Mouse (Mus musculus): ENCODE data around the gene Slc25a19. TPM values are rescaled to one million over a fixed set of nuclear protein-coding genes. Genes with fewer than 3 reads are reported as not detected.

Slc25a19 gene
- 27.2 and 27.8 TPM in 2 replicates for polyA plus RNA-seq (2016; fragmentation: Nextera tagmentation; extraction: Ambion mirVana)

DNA sequence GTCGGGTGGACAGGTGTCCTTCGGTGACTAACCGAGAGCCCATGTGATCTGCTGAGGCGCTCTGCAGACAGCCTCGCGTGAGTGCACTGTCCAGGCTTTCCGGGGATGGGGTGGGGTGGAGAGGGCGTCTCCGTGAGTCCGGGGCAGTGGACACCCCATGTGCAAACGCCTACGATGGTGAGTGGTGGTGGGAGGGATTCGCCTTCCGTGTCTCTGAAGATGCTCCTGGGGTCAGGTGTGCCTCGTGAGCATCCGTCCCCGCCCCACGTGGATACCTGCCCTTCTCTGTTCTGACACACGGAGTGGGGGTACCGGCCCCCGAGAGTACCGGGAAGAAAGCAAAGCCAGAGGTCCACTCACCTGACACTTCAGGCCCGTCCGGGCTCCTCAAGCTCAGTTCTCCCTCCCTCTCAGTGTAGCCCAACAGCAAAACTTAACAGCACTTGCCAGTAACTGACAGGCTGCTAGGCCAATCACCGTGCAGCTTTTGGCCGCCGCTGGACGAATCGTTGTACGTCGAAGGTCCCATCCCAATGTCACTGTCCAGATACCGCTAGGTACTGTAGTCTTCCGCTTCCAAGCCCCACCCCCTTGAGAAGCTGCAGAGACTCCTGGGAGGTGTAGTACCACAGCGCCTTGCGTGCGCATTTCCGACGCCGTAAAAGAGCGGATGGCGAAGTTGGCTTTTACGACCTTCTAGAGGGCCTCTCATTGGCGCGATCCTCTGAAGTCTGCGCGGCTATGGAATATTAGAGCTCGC, at the start of gene Slc25a19:
Slc25a19 (minus strand) TSS at position 591 of the 760 bp plus-strand sequence.
- DNase-seq (ENCODE audit: low spot score): peak; percentile 93
- H3K36me3 ChIP-seq: peaks cover 16% of the 10 kb centered on the region
- peaks cover 19% of the 10 kb centered on the region for H3K4me1 ChIP-seq
- H3K27ac ChIP-seq: peak within 1 kb of the TSS; percentile 80
- no peaks in the 10 kb centered on the region for H3K9me3 ChIP-seq (replicated peaks)
- H3K27me3 ChIP-seq (ENCODE audit: low read depth, poor library complexity, severe bottlenecking): no peaks in the 10 kb centered on the region
- H3K4me3 ChIP-seq: peak within 1 kb of the TSS; percentile 71
- under 1% methylated on average over 47 of the region's 47 CpGs for WGBS

DNA sequence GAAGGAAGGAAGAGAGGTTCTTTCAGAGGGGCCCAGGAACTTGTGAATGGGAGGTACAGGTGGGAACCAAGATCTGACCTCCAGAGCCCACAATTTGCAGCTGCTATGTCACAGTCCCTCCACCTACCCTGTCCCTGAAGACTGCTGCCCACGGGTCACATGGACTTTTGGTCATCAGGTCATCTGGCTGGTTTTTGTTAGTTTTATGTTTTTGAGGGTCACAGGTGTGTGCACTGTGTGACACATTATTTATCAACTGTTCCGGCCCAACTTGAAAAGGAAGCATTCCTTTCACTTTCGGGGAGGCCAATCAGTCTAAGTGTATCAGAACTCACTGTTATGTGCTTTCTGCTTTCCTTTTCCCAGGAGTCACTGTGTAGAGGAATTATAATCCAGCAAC, 49.4 kb upstream of the Slc25a19 start:
- no peaks in the 10 kb centered on the region for H3K4me1 ChIP-seq
- 94% methylated on average over 3 of the region's 3 CpGs for WGBS
- no peaks in the 10 kb centered on the region for H3K27me3 ChIP-seq (ENCODE audit: low read depth, poor library complexity, severe bottlenecking)
- no peak overlapping the region for H3K4me3 ChIP-seq
- H3K9me3 ChIP-seq (replicated peaks): no peaks in the 10 kb centered on the region
- DNase-seq (ENCODE audit: low spot score): no peak
- peaks cover 46% of the 10 kb centered on the region for H3K36me3 ChIP-seq
- no peak overlapping the region for H3K27ac ChIP-seq

DNA sequence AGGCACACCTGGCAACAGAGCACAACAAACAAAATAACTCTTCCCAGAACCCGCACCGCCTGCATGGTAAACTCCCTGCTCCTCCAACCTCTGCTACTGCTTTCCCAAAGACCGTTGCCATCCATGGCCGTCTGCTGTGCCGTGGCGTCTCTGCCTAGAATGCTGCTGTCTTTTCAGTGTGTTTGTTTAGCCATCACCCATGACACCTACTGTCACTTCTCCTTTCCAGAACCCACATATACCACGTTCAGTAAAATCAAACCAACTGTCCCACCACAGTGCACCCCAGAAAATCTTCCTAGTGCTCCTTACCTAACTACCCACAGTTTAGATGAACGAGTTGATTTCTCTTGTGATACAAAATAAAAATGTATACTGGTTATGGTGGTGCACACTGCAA, 48.6 kb upstream of the Slc25a19 start:
- 94% methylated on average over 8 of the region's 8 CpGs for WGBS
- H3K36me3 ChIP-seq: peaks cover 38% of the 10 kb centered on the region

DNA sequence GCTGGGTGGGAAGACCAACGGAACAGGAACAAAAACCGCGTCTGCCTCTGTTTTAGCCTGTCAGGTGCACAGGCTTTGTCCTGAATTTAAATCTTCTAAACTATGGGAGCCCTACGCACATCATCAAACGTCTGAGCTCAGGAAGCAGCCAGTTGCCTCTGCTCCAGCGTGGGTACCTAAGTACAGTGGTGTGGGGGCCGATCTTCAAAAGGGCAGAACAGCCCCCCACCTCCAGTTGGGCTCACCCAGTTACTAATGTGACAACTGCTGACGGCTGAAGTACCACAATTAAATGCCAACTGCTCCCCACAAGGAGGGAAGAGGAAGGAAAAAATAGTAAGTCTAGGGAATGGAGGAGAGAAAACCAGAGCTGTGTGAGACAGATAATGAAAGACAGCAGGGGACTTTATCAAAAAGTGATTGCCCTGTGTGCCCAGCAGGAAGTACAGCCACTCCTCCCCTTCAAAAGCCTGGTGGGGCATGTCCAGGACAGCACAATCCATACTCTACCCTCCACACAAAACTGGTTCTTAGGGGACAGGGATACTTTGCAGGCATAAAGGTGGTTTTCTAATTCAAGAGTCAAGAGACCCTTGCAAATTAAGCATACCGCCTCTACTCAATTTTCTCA, 46.3 kb upstream of the Slc25a19 start:
- H3K4me3 ChIP-seq: no peak overlapping the region
- H3K9me3 ChIP-seq (replicated peaks): no peaks in the 10 kb centered on the region
- H3K27me3 ChIP-seq (ENCODE audit: low read depth, poor library complexity, severe bottlenecking): no peaks in the 10 kb centered on the region
- no peak for DNase-seq (ENCODE audit: low spot score)
- H3K27ac ChIP-seq: no peak overlapping the region
- H3K36me3 ChIP-seq: peaks cover 20% of the 10 kb centered on the region
- H3K4me1 ChIP-seq: peaks cover 23% of the 10 kb centered on the region
- 80% methylated on average over 9 of the region's 9 CpGs for WGBS

More for the DNA sequence above, 48.6 kb upstream of the Slc25a19 start:
- no peak for DNase-seq (ENCODE audit: low spot score)
- Histone ChIP-seq H3K4me1 (0 out of 2 replicates have a peak, but pooled peaks cover 2% of the 10 kb centered on the region), H3K9me3 (replicated peaks) (no peaks in the 10 kb centered on the region), H3K27me3 (ENCODE audit: low read depth, poor library complexity, severe bottlenecking) (no peaks in the 10 kb centered on the region), H3K4me3 (no peak overlapping the region), H3K27ac (no peak overlapping the region)

DNA sequence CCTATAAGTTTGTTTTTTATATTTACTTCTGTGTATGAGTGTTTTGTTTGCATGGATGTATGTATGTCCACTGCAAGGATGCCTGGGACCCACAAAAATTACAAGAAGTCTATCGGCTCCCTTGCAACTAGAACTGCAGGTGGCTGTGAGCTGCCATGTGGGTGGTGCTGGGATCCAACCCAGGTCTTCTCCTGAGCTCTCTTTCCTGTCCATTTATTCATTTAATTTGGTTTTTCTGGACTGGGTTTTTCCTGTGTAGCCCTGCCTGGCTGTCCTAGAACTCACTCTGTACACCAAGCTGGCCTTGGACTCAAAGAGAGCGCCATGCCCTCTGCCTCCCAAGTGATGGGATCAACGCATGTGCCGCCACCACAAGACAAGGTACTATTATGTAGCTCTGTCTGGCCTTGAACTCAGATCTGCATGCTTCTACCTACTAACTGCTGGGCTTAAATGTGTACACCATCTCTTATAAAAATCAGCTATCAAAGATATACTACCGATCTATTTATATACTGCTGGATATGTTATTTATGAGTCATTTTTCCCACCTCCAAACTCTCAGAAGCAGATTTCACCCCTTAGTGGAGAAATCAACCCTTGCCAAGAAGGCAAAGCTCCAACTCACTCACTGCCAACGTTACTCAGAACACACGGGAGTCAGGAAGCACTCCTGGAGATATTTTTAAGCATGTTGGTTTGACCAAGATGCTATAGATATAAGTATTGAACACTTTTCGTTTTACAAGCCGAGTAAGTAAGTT, 45.6 kb upstream of the Slc25a19 start:
- Histone ChIP-seq H3K36me3 (peaks cover 15% of the 10 kb centered on the region), H3K4me1 (peaks cover 27% of the 10 kb centered on the region), H3K9me3 (replicated peaks) (no peaks in the 10 kb centered on the region), H3K27ac (no peak overlapping the region), H3K27me3 (ENCODE audit: low read depth, poor library complexity, severe bottlenecking) (no peaks in the 10 kb centered on the region), H3K4me3 (no peak overlapping the region)
- no peak for DNase-seq (ENCODE audit: low spot score)
- WGBS: 93% methylated on average over 9 of the region's 9 CpGs

DNA sequence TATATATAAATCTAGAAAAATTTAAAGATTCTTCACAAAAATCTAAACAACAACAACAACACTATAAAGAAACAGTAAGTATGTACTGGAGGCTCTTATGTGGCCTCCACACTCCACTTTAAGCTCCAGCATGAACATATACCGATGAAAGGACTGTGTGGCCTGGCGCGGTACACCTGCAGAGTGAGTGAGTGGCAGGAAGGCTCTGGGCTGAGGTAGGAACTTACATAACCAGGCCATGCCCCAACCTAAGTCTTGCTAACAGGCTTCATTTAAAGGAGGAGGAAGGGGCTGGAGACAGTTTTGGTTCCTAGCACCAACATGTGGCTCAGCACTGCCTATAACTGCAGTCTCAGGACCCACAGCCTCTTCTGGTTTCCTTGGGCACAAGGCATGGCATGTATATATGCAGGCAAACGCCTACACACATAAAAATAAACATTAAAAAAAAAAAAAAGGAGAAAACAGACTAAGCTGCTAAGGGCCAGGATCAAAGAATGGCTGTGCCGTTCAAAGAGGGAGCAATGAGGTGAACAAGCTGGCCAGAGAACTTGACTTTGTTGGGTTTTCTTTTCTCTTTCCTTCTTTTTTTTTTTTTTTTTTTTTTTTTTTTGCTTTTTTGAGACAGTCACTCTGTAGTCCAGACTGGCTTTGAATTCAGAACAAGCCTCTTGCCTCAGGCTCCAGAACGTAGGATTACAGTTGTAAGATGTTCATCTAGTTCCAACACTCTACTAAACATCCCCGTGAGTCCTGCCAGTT, 44.3 kb upstream of the Slc25a19 start:
- no peak overlapping the region for H3K4me3 ChIP-seq
- H3K36me3 ChIP-seq: peaks cover 9% of the 10 kb centered on the region; the same call in 1 of the 2 replicates
- 93% methylated on average over 7 of the region's 7 CpGs for WGBS
- H3K27me3 ChIP-seq (ENCODE audit: low read depth, poor library complexity, severe bottlenecking): no peaks in the 10 kb centered on the region
- H3K27ac ChIP-seq: no peak overlapping the region
- no peaks in the 10 kb centered on the region for H3K9me3 ChIP-seq (replicated peaks)
- no peak for DNase-seq (ENCODE audit: low spot score)
- H3K4me1 ChIP-seq: peaks cover 27% of the 10 kb centered on the region

DNA sequence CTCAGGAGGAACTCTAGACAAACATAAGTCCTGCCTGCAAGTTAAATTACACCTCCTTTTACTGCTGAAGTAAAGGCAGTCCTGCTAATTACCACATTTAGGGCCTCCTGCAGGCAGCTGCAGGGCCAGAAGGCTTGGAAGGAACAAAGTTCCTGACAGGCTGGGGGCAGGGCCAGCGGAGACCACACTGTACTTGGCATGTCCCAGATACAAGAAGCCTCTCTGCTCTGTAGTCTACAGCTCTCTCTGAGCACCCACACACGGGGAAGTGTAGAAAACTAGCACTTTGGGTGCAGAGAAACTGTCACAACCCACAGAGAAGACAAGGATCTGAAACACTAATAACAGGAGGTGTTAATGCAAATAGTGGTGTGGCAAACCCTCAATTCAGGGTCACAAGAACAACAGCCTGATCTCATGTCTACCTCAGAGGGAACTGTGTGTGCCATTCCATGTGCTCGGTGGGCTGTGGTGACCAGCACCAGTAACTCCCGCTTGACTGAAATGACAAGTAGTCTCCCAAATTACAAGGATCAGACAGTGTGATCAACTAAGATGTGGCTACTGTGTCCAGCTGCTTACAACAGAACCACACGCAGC, 42.5 kb upstream of the Slc25a19 start:
- Histone ChIP-seq H3K4me3 (no peak overlapping the region), H3K27me3 (ENCODE audit: low read depth, poor library complexity, severe bottlenecking) (no peaks in the 10 kb centered on the region), H3K36me3 (0 out of 2 replicates have a peak, but pooled peaks cover 8% of the 10 kb centered on the region), H3K9me3 (replicated peaks) (no peaks in the 10 kb centered on the region), H3K27ac (0 out of 2 replicates have a peak overlapping the region, but pooled peaks have one; percentile 11), H3K4me1 (peaks cover 27% of the 10 kb centered on the region)
- 20% methylated on average over 5 of the region's 5 CpGs for WGBS
- DNase-seq (ENCODE audit: low spot score): peak; percentile 41

DNA sequence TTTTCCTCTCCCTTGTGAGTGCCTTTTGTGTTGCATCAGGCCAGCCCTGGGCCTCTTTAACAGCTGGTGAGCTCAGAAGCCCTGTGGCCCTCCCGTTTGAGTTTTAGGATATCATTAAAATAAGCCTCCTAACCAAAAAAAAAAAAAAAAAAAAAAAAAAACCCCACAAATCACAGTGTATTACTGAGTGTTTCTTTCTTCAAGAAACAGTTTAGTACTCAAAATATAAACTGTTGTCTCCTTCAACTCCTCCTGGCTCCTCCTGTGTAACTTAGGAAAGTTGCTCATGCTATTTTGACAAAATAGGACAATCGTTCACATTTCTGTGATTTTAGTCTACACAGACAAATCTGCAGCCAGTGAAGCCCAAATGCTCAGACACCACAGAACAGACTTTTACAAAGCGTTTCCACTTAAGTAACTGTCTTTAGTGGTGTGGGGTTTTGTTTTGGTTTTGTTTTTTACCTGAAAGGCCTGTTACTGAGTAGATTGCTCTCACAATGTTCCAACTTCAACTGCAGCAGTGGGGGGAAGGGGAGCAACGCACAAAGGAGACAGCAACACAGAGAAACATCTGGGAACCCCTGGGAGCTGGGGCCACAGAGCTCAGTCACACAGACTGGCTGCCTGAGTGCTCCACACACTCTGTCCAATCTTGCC, 35.7 kb upstream of the Slc25a19 start:
- H3K4me3 ChIP-seq: no peak overlapping the region
- WGBS: 78% methylated on average over 4 of the region's 4 CpGs
- H3K36me3 ChIP-seq: peaks cover 31% of the 10 kb centered on the region
- H3K27me3 ChIP-seq (ENCODE audit: low read depth, poor library complexity, severe bottlenecking): no peaks in the 10 kb centered on the region
- no peak overlapping the region; the same call in 1 of the 2 replicates for H3K27ac ChIP-seq
- DNase-seq (ENCODE audit: low spot score): no peak
- no peaks in the 10 kb centered on the region for H3K9me3 ChIP-seq (replicated peaks)
- H3K4me1 ChIP-seq: peaks cover 5% of the 10 kb centered on the region

DNA sequence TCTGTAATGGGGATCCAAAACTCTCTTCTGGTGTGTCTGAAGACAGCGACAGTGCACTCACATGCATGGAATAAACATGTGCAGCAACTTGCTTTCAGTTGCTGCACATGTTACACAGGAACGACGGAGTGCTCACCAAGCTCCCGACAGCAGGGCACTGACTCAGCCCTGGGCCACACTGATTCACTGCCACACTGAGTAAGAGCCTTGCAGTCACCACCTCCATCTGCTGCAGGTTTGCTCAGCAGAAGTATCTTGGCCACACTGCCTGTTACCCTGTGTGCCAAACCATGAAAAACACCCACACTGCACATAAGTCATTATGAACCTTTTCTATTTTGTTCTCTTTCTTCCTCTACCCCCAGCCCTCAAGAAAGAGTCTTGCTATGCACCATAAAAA, 32.3 kb upstream of the Slc25a19 start:
- Histone ChIP-seq H3K36me3 (peaks cover 32% of the 10 kb centered on the region), H3K27ac (no peak overlapping the region), H3K4me3 (no peak overlapping the region), H3K9me3 (replicated peaks) (no peaks in the 10 kb centered on the region), H3K27me3 (ENCODE audit: low read depth, poor library complexity, severe bottlenecking) (no peaks in the 10 kb centered on the region), H3K4me1 (peaks cover 5% of the 10 kb centered on the region)
- DNase-seq (ENCODE audit: low spot score): no peak
- WGBS: 94% methylated on average over 4 of the region's 4 CpGs

DNA sequence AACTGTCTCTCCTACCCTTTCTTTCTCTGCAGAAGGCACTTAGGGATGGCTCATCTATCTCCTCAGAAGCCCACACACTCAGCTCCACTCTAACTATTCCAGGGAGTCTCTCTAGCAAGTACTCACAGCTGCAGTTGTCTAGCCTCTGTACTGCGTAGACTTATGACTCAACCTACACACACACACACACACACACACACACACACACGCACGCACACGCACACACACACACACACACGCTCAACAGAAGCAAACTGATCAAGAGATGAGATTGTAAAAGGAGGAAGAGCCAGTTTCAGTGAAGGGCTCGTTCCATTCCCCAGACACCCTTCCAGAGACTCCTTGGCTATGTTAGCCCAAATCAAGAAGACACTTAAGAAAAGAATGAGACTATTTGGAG, 30.4 kb upstream of the Slc25a19 start:
- H3K27me3 ChIP-seq (ENCODE audit: low read depth, poor library complexity, severe bottlenecking): no peaks in the 10 kb centered on the region
- 87% methylated on average over 6 of the region's 6 CpGs for WGBS
- no peak overlapping the region for H3K27ac ChIP-seq
- peaks cover 48% of the 10 kb centered on the region for H3K36me3 ChIP-seq
- no peak overlapping the region for H3K4me3 ChIP-seq
- no peak for DNase-seq (ENCODE audit: low spot score)
- no peaks in the 10 kb centered on the region for H3K9me3 ChIP-seq (replicated peaks)
- no peaks in the 10 kb centered on the region for H3K4me1 ChIP-seq

DNA sequence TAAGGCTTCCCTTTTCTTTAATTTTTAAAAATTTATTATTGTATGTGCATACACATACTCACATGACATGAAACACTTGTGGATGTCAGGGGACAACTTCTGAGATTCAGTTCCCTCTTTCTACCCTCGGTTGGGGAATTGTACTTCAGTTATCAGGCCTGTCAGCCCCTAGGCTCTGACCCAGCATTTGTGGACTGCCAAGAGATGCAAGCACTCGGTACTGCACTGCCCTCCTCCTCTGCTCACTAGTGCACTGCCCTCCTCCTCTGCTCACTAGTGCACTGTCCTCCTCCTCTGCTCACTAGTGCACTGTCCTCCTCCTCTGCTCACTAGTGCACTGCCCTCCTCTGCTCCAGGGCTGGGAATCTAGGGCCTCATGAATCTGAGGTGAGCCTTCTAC, 26.0 kb upstream of the Slc25a19 start:
- no peak for DNase-seq (ENCODE audit: low spot score)
- Histone ChIP-seq H3K27ac (no peak overlapping the region), H3K27me3 (ENCODE audit: low read depth, poor library complexity, severe bottlenecking) (no peaks in the 10 kb centered on the region), H3K4me1 (no peaks in the 10 kb centered on the region), H3K36me3 (peaks cover 52% of the 10 kb centered on the region), H3K4me3 (no peak overlapping the region), H3K9me3 (replicated peaks) (no peaks in the 10 kb centered on the region)
- WGBS: 85% methylated on average over 2 of the region's 2 CpGs

DNA sequence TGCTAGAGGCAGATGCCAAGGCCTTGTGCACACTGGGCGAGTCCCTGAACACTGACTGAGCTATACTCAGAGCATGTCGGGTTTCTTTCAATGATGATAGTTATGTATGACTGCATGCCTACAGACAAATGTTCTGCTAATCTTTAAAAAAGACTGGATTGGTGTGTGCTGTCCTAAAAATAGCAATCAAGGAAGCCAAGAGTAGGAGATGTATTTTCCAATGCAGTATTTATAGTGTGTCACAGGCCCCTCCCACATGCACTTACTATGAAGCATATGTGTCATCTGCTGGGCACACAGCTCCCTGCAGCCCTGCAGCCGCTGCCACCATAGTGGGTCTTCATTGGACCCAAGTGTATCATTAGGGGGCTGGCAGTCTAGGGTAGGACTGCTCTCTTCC, 25.1 kb upstream of the Slc25a19 start:
- WGBS: 93% methylated on average over 3 of the region's 3 CpGs
- DNase-seq (ENCODE audit: low spot score): no peak
- Histone ChIP-seq H3K27ac (no peak overlapping the region), H3K9me3 (replicated peaks) (no peaks in the 10 kb centered on the region), H3K4me1 (no peaks in the 10 kb centered on the region), H3K4me3 (no peak overlapping the region), H3K27me3 (ENCODE audit: low read depth, poor library complexity, severe bottlenecking) (no peaks in the 10 kb centered on the region), H3K36me3 (peaks cover 60% of the 10 kb centered on the region)
